In the genomic region with DNA sequence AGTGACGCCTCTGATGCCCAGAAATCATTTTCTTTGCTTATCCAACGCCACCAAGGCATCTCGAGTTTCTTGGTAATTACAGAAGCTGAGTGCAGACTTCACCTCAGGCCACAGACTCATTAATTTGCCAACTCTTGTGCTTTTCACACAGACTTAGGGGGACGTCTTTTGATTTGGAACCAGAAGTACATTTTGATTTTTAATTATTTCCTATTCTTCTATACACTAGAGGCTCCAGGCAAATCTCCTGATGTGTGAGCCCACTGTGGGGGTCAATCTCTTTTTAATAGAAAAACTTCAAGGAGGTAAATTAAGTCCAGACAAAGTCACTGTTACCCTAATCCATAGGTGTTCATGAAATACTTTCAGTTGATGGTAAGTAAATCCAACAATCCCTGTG, we compare ENCODE assay signal across 27 mouse cellular contexts. TPM values are rescaled to one million over a fixed set of nuclear protein-coding genes. Genes with fewer than 3 reads are reported as not detected.
DNase-seq lines count a peak whose midpoint lies in the region; ATAC-seq and TF ChIP-seq lines count a peak whose summit lies in the region.
"Had no signal": no experiment of that assay in that cellular context is flagged by ENCODE, and none has a peak within 500 bp of the region (broad histone marks: within the 10 kb centered on the region; RNA-seq: fewer than 3 reads in every experiment).

No protein-coding gene starts in this region.

- WGBS in midbrain, embryonic 11.5 days = 72% methylated on average over 4 of the region's 4 CpGs
- WGBS in midbrain, embryonic 10.5 days = 76% methylated on average over 4 of the region's 4 CpGs
- 55% methylated on average over 4 of the region's 4 CpGs for WGBS in midbrain, embryonic 15.5 days
- 56% methylated on average over 4 of the region's 4 CpGs for WGBS in midbrain, embryonic 13.5 days
- 52% methylated on average over 4 of the region's 4 CpGs for WGBS in forebrain, embryonic 10.5 days
- 51% methylated on average over 4 of the region's 4 CpGs for WGBS in hindbrain, postnatal 0 days

- no peak overlapping the region for H3K4me2 ChIP-seq in midbrain, embryonic 11.5 days
- H3K4me2 ChIP-seq in midbrain, embryonic 15.5 days = no peak overlapping the region
- no peak overlapping the region for H3K4me2 ChIP-seq in midbrain, embryonic 13.5 days (replicated peaks)
- no peak overlapping the region for H3K4me2 ChIP-seq in hindbrain, postnatal 0 days (ENCODE audit: low read depth, low read length)
- H3K4me2 ChIP-seq: embryonic facial prominence, embryonic 13.5 days; embryonic facial prominence, embryonic 15.5 days; forebrain, embryonic 13.5 days; forebrain, embryonic 15.5 days had no signal

- H3K4me1 ChIP-seq in midbrain, embryonic 11.5 days (ENCODE audit: control insufficient read depth, insufficient read depth, low read length) = no peaks in the 10 kb centered on the region
- peaks cover 2% of the 10 kb centered on the region for H3K4me1 ChIP-seq in midbrain, embryonic 10.5 days
- no peaks in the 10 kb centered on the region for H3K4me1 ChIP-seq in midbrain, embryonic 15.5 days
- no peaks in the 10 kb centered on the region for H3K4me1 ChIP-seq in midbrain, embryonic 13.5 days (replicated peaks)
- peaks cover 11% of the 10 kb centered on the region; the same call in 1 of the 2 replicates for H3K4me1 ChIP-seq in forebrain, embryonic 10.5 days
- no peaks in the 10 kb centered on the region for H3K4me1 ChIP-seq in hindbrain, postnatal 0 days (ENCODE audit: insufficient read depth, low read length)
- H3K4me1 ChIP-seq: embryonic facial prominence, embryonic 13.5 days; embryonic facial prominence, embryonic 15.5 days; forebrain, embryonic 13.5 days; forebrain, embryonic 15.5 days had no signal

- peak; percentile 81 for DNase-seq in midbrain, embryonic 11.5 days (ENCODE audit: low spot score, missing footprints)
- no peak for DNase-seq in midbrain, embryonic 10.5 days (ENCODE audit: low spot score)
- peak; percentile 37 for DNase-seq in brain, embryonic 14.5 days (ENCODE audit: low read depth)
- DNase-seq in forebrain, embryonic 10.5 days (ENCODE audit: extremely low spot score, low spot score) = no peak
- DNase-seq in hindbrain, postnatal 0 days (ENCODE audit: low spot score) = no peak
- DNase-seq: adrenal gland, adult 8-10 months; adrenal gland, postnatal 14 days; adrenal gland, postnatal 36 days; cerebellum, adult 11 months; cerebellum, adult 18-20 months; cerebellum, adult 8-10 months; cerebellum, adult 9-11 months; cerebellum, postnatal 14 days; cerebellum, postnatal 36 days; embryo, embryonic 11 days; forebrain, postnatal 0 days had no signal

- H3K4me3 ChIP-seq in midbrain, embryonic 11.5 days (ENCODE audit: low read depth, low read length) = no peak overlapping the region
- H3K4me3 ChIP-seq in midbrain, embryonic 10.5 days = no peak overlapping the region
- no peak overlapping the region for H3K4me3 ChIP-seq in midbrain, embryonic 15.5 days
- no peak overlapping the region for H3K4me3 ChIP-seq in midbrain, embryonic 13.5 days (replicated peaks)
- no peak overlapping the region for H3K4me3 ChIP-seq in forebrain, embryonic 10.5 days
- no peak overlapping the region for H3K4me3 ChIP-seq in hindbrain, postnatal 0 days (ENCODE audit: low read length)
- H3K4me3 ChIP-seq: embryonic facial prominence, embryonic 13.5 days; embryonic facial prominence, embryonic 15.5 days; erythroblast, embryonic 14.5 days; forebrain, embryonic 13.5 days; forebrain, embryonic 15.5 days had no signal

- ATAC-seq in midbrain, embryonic 11.5 days (ENCODE audit: low FRiP score) = no peak
- peak; percentile 54; the same call in 1 of the 2 replicates for ATAC-seq in midbrain, embryonic 15.5 days (replicated peaks)
- ATAC-seq in midbrain, embryonic 13.5 days = no peak
- ATAC-seq in hindbrain, postnatal 0 days = no peak
- ATAC-seq: activated CD4-positive, CD25-positive, alpha-beta regulatory T cell, adult 4 months; forebrain, embryonic 13.5 days; forebrain, embryonic 15.5 days; forebrain, postnatal 0 days; Patski had no signal

- no peak overlapping the region for H3K27ac ChIP-seq in midbrain, embryonic 11.5 days (ENCODE audit: low read depth, low read length)
- H3K27ac ChIP-seq in midbrain, embryonic 10.5 days (replicated peaks) = no peak overlapping the region
- no peak overlapping the region for H3K27ac ChIP-seq in midbrain, embryonic 15.5 days
- no peak overlapping the region for H3K27ac ChIP-seq in midbrain, embryonic 13.5 days
- no peak overlapping the region for H3K27ac ChIP-seq in forebrain, embryonic 10.5 days
- no peak overlapping the region for H3K27ac ChIP-seq in hindbrain, postnatal 0 days
- H3K27ac ChIP-seq: embryonic facial prominence, embryonic 13.5 days; embryonic facial prominence, embryonic 15.5 days; forebrain, embryonic 13.5 days; forebrain, embryonic 15.5 days had no signal

- H3K9ac ChIP-seq in midbrain, embryonic 11.5 days (ENCODE audit: low read length) = no peak overlapping the region
- no peak overlapping the region for H3K9ac ChIP-seq in midbrain, embryonic 15.5 days
- no peak overlapping the region for H3K9ac ChIP-seq in midbrain, embryonic 13.5 days (replicated peaks)
- no peak overlapping the region for H3K9ac ChIP-seq in hindbrain, postnatal 0 days (replicated peaks; ENCODE audit: low read length)
- H3K9ac ChIP-seq: embryonic facial prominence, embryonic 13.5 days; embryonic facial prominence, embryonic 15.5 days; forebrain, embryonic 13.5 days; forebrain, embryonic 15.5 days; forebrain, postnatal 0 days had no signal

- H3K27me3 ChIP-seq in midbrain, embryonic 11.5 days (ENCODE audit: control insufficient read depth, insufficient read depth, low read length) = no peaks in the 10 kb centered on the region
- H3K27me3 ChIP-seq in midbrain, embryonic 10.5 days (ENCODE audit: low read depth, poor library complexity, severe bottlenecking) = no peaks in the 10 kb centered on the region
- no peaks in the 10 kb centered on the region for H3K27me3 ChIP-seq in midbrain, embryonic 15.5 days (replicated peaks)
- H3K27me3 ChIP-seq in midbrain, embryonic 13.5 days = no peaks in the 10 kb centered on the region
- no peaks in the 10 kb centered on the region for H3K27me3 ChIP-seq in forebrain, embryonic 10.5 days (ENCODE audit: poor library complexity, severe bottlenecking)
- H3K27me3 ChIP-seq in hindbrain, postnatal 0 days (ENCODE audit: insufficient read depth, low read length) = no peaks in the 10 kb centered on the region
- H3K27me3 ChIP-seq: embryonic facial prominence, embryonic 13.5 days; embryonic facial prominence, embryonic 15.5 days; forebrain, embryonic 13.5 days; forebrain, embryonic 15.5 days had no signal

- TF ChIP-seq POLR2A in brain, embryonic 14.5 days (IDR thresholded peaks at IDR 0.05; ENCODE audit: borderline replicate concordance, extremely low read depth, insufficient read depth, insufficient read length, poor library complexity, severe bottlenecking) = no peak

- no peaks in the 10 kb centered on the region for H3K36me3 ChIP-seq in midbrain, embryonic 11.5 days (ENCODE audit: control insufficient read depth, insufficient read depth, low read length)
- H3K36me3 ChIP-seq in midbrain, embryonic 10.5 days = no peaks in the 10 kb centered on the region
- no peaks in the 10 kb centered on the region for H3K36me3 ChIP-seq in midbrain, embryonic 15.5 days (replicated peaks)
- H3K36me3 ChIP-seq in midbrain, embryonic 13.5 days = no peaks in the 10 kb centered on the region
- H3K36me3 ChIP-seq in forebrain, embryonic 10.5 days (replicated peaks) = no peaks in the 10 kb centered on the region
- H3K36me3 ChIP-seq in hindbrain, postnatal 0 days (ENCODE audit: insufficient read depth, low read length) = no peaks in the 10 kb centered on the region
- H3K36me3 ChIP-seq: embryonic facial prominence, embryonic 13.5 days; embryonic facial prominence, embryonic 15.5 days; forebrain, embryonic 15.5 days; G1E had no signal

- TF ChIP-seq CTCF in brain, embryonic 14.5 days (IDR thresholded peaks at IDR 0.05; ENCODE audit: borderline replicate concordance, extremely low read depth, insufficient read depth, insufficient read length) = no peak
- TF ChIP-seq CTCF in hindbrain, postnatal 0 days (IDR thresholded peaks at IDR 0.05; ENCODE audit: low read depth) = no peak

- H3K9me3 ChIP-seq in midbrain, embryonic 11.5 days (ENCODE audit: control insufficient read depth, low read length) = no peaks in the 10 kb centered on the region
- H3K9me3 ChIP-seq in midbrain, embryonic 10.5 days (replicated peaks) = no peaks in the 10 kb centered on the region
- H3K9me3 ChIP-seq in midbrain, embryonic 15.5 days = no peaks in the 10 kb centered on the region
- H3K9me3 ChIP-seq in midbrain, embryonic 13.5 days = no peaks in the 10 kb centered on the region
- H3K9me3 ChIP-seq in forebrain, embryonic 10.5 days = no peaks in the 10 kb centered on the region
- H3K9me3 ChIP-seq in hindbrain, postnatal 0 days (ENCODE audit: low read length) = no peaks in the 10 kb centered on the region
- H3K9me3 ChIP-seq: embryonic facial prominence, embryonic 13.5 days; embryonic facial prominence, embryonic 15.5 days; forebrain, embryonic 13.5 days; forebrain, embryonic 15.5 days; G1E had no signal

RNA-seq across cellular contexts. Expression of a gene that starts 26.6 kb away (rescaled TPM):
- polyA plus RNA-seq in midbrain, embryonic 11.5 days (2014; fragmentation: Nextera tagmentation; extraction: Ambion mirVana) = 1.3 TPM in 2 replicates
- polyA plus RNA-seq in midbrain, embryonic 10.5 days (2016; fragmentation: Nextera tagmentation; extraction: Ambion mirVana) = 0.75 and 1.5 TPM in 2 replicates
- 1.2 and 1.6 TPM in 2 replicates for polyA plus RNA-seq in midbrain, embryonic 15.5 days (2015; fragmentation: Nextera tagmentation; extraction: Ambion mirVana)
- polyA plus RNA-seq in midbrain, embryonic 13.5 days (2015; fragmentation: Nextera tagmentation; extraction: Ambion mirVana) = 0.85 and 1.3 TPM in 2 replicates
- polyA plus RNA-seq in brain, embryonic 14.5 days (2012; rRNA removed) = 1.0 and 1.5 TPM in 2 replicates
- 0.62 and 0.69 TPM in 2 replicates for polyA plus RNA-seq in forebrain, embryonic 10.5 days (2016; fragmentation: Nextera tagmentation; extraction: Ambion mirVana)
- 1.7 and 2.5 TPM in 2 replicates for total RNA-seq in hindbrain, postnatal 0 days (2014; rRNA removed)
- polyA plus RNA-seq in hindbrain, postnatal 0 days (2015; fragmentation: Nextera tagmentation; extraction: Ambion mirVana) = 0.96 and 1.1 TPM in 2 replicates
- polyA plus RNA-seq: C2C12, Patski had no signal

Comparison
In these comparisons a context has a peak if more than half of its experiments do, and no peak if none do; other contexts are left out.
1. DNase-seq: peak in midbrain, embryonic 11.5 days (single experiment) and brain, embryonic 14.5 days (single experiment); none in midbrain, embryonic 10.5 days (single experiment), forebrain, embryonic 10.5 days (single experiment) and hindbrain, postnatal 0 days (single experiment).